Mouse (Mus musculus) lung, postnatal 10 days (tissue): ENCODE measurements around the gene Maneal.
A peak's percentile ranks its signal among the peaks of the same experiment; 100 is the strongest.

Experiments used
- DNase-seq: peaks from one replicate; pipeline ENCODE4 v3.0.0; 2021

The Maneal gene

DNA sequence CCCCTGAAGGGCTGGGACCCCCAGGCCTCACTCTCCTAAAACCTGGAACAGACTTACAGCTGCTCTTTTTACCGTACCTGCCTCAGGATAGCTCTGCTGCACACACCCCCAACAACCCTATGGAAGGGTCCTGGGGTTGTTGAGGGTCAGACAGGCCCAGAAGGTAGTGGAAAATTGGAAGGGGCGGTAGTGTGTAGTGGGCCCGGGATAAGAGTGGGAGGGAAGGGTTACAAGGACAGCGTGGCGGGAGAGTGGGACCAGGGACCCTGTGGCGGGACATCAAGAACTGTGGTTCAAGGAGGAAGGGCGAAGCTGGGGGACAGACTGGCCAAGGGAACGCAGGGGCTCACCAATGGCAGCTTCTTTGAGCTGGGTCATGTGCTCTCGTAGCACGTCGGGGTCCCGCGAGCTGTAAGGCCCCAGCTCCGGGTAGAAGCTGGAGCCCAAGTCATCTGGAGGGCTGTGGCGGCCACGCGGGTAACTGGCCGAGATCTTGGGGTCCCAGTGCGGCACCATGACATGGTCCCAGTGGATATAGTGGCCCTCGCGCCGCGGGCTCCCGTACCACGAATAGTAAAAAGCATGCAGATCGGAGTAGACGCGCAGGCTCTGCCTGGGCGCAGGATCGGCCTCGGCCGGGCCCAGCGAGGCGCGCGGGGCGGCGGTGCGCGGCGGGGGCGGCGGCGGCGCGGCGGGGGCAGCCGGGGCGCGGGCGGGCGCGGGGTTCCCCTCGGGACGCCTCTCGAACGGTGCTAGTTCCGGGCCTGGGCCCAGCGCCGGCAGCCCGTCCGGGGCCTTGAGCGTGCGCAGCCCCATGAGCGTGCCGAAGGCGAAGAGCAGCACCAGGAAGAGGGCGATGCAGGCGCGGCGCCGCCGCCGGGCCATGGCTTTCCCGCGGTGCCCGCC lies at the start of gene Maneal:
Gene Maneal (minus strand): TSS at position 889 of the 906 bp plus-strand sequence.
- DNase-seq = no peak

DNA sequence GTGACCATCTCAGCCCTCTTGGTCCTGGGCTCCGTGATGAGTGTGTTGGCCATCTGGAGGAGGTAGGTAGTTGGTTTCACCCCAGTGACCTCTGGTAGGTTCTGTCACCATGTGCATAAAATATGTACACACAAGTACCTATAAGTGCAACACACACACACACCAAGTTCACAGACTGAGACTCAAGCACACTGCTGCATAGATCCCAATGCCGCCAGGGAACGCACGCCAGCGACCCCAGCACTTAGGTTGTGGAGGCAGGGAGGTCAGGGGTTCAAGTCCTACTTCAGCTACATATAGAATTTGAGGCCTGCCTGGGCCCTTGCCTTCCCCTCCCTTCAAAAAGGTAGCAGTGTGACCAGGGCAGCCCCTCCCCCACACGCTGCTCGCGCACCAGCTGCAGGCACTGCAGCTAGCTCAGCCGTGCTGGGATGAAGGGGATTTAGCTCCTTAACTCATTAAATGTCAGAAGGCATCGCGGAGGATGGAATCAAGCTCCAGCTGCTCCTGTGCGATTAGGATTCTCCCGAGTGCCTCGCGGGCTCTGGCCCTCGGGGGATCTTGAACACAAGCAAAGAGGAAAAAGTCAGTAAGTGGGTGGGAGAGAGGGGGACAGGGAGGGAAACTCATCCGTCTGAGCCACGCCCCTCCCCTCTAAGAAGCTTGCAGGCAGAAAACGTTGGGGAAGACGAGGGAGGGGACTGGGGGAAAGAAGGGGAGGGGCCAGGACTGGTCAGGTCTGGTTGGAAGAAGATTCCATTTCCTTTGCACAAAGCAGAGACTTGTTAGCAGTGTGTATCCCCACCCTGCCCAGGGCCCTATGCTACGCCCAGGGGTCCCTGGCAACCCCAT lies 44.2 kb upstream of the Maneal start:
- no peak for DNase-seq

DNA sequence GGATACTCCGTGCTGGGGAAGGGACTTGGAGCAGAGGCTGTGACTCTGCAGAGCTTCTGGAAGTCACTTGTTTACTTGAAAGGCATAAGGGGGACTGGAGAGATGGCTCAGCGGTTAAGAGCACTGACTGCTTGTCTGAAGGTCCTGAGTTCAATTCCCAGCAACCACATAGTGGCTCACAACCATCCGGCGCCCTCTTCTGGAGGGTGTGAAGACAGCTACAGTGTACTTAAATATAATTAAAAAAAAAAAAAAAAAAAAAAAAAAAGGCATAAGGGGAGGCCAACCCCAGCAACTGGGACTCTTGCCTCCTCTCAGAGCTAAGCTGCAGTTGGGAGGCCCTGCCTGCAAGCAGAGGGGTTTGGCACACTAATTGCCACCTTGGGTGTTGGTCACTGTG lies 43.4 kb upstream of the Maneal start:
- DNase-seq = no peak

DNA sequence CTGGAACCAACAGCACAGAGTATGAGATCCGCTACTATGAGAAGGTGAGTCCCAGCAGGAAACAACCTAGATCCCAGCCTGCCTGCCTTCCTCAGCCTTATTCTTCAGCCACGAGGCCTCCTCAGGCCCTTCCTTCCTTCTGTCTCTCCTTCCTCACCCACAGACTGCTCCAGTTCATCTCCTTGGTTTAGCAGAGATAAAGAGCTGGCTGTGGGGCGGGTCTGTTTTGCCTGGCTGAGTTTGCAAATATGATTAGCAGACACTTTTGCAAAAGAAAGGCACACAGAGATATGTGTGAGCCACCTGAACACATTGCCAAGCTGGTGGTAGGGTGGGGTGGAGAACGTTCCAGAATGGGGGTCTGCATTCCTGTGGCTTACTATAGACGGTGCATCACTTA lies 37.9 kb upstream of the Maneal start:
- no peak for DNase-seq

DNA sequence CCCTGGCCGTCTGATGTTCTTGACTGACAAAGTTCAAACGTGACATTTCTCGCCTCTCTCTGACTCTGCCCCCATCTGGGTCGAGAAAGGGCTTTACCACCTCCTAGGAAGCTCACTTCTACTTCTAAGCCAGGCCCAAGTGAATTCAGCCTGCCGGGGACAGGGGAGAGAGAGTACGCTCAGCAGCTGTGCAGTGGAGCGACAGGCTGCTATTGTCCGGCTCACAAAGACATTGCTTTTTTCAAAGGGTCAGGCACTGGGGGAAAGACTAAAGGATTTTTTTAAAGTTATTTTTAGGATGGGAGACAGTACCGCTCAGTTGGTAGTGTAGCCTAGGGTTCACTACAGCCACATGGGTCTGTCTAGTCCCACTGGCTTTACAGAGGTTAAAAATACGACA lies 36.5 kb upstream of the Maneal start:
- DNase-seq = no peak

DNA sequence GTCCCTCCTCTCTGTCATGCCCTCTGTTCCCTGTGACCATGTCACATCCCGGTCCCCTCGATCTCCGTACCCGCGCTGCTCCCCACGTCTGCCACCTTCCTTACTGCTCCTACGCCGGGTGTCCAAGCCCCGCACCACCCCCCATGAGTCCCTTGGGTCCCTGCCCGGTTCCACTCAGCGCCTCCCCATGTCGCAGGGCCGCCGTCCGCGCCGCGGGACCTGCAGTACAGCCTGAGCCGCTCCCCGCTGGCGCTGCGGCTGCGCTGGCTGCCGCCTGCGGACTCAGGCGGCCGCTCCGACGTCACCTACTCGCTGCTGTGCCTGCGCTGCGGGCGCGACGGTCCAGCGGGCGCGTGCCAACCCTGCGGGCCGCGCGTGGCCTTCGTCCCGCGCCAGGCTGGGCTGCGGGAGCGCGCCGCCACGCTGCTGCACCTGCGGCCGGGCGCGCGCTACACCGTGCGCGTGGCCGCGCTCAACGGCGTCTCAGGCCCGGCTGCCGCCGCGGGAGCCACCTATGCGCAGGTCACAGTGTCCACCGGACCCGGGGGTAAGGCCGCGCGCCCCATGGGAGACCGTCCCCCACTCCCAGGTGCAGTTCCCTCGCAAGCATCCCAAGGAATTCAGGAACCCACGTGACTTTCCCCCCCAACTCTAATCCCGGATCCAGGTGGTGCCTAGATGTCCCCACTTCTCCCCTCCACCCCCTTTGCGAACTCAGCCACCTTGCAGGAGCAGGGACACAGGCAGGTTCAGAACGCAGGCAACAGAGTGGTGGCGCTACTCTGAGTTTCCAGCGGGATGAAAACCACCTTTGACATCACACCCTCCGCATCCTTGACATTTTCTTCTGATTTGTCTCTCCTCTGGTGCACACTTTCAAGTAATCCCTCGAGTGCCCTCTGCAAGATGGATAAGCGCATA lies 32.8 kb upstream of the Maneal start:
- no peak for DNase-seq

DNA sequence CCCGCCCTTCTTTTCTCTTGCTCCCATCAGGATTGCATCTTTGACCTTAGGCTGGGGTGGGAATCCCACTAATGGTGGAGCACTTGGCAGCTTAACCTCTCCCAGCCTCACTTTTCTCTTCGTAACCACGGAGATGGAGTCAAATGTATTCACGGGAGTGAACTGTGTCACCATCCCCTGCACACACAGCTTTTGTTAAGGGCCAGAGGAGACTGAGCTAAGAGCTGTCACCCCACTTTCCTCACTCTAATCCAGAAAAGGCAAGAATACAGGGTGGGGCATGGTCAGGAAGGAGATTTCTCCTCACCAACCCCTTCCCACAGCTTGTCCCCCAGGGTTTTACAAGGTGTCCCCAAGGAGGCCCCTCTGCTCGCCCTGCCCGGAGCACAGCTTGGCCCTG lies 31.8 kb upstream of the Maneal start:
- DNase-seq = no peak

DNA sequence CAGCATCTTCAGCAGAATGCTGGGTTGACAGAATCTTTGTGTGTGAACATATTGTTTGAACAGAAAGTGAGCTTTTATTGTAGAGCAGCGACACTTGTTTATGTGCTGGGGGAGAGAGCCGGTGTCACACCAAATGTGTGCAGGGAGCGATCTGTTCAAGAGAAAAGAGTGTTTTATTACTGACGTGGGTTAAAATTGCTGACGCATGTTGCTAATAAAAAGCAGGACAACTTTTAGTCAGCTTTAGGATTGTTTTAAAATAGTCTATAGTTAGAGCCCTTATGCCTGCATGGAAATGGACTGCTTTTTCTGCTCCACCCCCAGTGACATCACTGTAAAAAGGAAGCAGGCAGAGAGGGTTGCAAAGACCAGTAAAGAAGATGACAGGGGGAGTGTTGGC lies 28.9 kb upstream of the Maneal start:
- DNase-seq = no peak

DNA sequence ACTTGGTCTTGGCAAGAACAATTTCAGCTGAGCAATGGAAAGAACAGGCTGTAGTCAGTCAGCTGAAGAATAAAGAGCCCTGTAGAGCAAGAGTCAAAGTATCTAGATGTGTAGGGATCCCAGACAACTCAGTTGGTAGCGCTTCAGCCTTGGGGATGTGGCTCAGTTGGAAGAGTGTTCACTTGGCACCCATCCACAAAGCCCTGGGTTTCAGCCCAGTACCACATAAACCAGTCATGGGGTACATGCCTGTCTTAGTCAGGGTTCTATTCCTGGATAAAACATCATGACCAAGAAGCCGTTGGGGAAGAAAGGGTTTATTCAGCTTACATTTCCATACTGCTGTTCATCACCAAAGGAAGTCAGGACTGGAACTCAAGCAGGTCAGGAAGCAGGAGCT lies 28.0 kb upstream of the Maneal start:
- no peak for DNase-seq

DNA sequence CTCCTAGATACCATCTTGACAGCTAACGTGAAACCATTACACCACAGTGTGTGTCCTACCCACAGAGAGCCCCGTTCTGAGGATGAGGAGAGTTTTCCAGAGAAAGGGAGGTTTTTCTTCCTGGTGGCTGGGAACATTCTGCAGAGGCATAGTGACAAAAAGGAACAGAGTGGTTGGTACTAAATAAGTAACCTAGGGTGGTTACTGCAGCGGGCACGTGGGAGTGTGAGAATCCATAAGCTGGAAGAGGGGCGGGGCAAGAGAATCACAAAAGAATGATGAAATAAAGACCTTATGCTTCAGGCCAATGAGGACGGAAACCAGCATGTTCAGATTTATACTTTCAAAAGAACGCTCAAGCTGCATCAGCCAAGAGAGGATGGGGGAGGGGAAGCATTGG lies 26.7 kb upstream of the Maneal start:
- no peak for DNase-seq

DNA sequence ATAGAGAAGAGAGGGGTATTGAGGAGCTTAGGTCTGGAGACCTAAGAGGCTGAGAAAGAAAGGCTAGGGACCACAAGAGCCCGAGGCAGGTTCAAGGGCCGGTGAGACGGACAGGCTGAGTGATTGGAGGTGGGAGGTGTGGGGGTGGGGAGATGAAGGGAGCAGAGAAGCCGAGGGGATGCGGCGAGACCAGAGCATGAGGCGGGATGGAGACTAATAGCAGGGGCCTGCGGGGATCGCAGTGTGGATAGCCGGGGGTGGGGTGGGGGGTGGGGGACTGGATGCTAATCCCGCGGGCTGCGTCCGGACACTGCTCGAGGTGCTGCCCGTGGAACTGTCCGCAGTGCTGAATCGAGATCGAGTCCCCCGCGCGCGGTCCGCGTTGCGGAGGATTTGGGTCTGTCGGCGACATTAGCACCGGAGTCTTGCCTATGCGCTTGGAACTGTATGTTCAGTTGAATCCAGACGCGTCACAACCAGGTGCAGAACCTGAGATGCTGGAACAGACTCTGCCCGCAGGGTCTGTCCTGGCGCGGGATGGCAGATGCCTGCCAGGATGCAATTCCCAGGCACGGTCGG lies 20.3 kb upstream of the Maneal start:
- DNase-seq = peak; percentile 55

DNA sequence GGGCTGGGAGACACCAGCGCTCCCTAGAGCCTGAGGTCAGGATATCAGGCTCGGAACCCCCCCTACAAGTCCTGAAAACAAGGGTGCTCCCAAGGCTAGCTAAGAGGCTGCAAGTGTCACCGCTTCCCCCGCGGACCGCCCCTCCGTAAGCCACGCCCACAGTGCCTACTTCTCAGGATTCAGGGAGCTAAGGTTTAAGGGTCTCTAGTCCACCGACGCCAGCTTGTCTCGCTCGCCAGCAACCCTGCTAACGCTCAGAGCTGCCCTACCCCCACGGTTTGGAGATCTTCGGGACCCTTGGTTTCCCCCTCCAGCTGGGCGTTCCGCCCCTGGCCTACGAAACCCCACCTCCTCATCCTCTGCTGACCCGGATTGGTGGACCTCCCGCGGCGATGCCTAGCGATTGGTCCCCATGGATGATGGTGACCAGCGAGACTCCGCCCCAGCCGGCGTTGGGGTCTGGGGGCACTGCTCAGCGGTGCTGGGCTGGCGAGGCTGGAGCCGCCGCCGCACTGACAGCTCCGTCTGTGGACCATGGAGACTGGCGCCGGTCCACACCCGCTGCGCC lies 19.5 kb upstream of the Maneal start:
- DNase-seq = no peak

DNA sequence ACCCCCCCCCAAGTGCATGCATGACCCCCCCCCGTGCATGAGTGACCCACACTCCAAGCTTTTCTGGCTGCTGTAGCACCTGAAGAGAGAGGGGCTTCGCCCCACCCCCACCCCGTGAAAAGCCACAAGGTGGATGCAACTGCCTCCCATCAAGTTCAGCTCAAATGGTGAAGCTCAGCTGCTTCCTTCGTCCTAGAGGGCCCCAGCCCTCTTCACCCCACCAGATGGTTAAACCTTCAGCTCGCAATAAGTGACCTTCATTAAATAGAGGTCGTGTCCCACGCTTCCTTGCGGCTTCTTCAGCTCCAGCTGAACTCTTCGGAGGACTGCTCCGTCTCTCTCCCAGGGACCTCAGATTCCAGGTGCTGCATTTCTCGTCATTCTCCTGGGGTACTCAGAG lies 18.6 kb upstream of the Maneal start, which contains the start of gene Epha10:
Gene Epha10 (plus strand): TSS at position 301 of the 400 bp plus-strand sequence.
- no peak for DNase-seq

DNA sequence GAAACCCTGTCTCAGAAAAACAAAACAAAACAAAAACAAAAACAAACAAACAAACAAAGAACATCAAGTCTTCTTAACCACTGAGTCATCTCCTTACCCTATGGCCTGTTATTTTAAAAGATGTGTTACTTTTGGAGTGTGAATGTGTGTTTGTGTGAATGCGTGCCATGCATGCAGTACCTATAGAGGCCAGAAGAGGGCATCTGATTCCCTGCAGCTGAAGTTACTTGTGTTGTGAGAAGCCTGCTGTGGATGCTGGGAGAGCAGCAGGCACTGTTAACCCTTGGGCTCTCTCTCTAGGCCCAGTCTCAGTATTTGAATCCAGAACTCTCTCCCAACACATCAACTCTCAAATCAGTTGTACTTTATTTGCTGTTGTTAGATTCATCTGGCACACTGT lies 10.7 kb upstream of the Maneal start:
- DNase-seq = no peak

DNA sequence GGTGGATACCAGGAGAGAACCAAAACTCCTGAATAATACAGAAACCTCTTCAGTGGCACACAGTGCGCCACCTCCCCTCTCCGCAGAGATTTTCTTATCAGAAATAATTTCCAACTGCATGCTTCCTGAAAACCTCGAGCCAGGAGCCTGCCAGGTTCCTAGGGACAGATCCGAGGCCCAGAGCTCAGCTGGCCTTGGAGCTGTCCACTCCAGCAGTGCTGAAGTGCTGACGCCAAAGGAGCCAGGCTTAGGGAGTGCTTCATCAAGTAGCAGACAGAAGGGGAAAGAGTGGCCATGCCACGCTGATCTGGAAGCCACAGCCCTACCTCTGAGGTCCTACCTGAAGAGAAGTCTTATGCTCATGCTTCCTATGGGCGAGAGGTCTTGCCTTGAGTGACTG lies 1.5 kb downstream of the Maneal start:
- DNase-seq = peak; percentile 80

DNA sequence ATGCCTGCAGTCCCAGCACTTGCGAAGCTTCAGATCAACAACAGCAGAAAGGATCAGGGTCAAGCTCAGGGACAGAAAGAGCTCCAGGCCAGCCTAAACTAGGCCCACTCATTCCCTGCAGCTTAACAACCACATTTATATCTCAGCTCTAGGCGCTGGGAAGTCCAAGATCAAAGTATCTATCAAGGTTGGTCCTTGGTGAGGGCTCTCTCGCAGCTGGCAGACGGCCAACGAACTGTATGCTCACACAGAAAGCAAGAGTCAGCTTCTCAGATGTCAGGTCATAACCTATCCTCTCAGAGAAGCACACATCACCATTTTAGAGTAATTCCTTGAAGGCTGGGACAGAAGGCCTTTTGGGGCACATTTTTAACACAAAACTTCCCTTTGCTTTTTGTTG lies 3.6 kb downstream of the Maneal start:
- DNase-seq = no peak

DNA sequence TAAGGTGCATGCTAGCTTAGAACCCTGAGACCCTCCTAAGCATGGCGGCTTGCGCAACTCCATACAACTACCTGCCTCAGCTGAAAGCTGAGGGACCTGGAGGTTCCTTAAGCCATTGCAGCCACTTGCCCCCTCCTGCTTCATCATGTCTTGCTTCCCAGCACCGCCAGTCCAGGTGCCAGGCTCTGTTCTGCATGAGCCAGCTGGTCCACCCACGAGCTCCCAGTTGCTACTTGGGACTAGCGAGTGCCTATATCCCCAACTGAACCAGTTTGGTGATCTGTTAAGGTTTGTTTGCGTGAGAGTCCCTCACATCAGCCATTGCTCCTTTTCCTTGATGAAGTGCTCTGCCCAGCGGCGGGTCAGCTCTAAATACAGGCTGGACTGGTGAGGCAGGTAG lies 5.7 kb downstream of the Maneal start:
- no peak for DNase-seq

DNA sequence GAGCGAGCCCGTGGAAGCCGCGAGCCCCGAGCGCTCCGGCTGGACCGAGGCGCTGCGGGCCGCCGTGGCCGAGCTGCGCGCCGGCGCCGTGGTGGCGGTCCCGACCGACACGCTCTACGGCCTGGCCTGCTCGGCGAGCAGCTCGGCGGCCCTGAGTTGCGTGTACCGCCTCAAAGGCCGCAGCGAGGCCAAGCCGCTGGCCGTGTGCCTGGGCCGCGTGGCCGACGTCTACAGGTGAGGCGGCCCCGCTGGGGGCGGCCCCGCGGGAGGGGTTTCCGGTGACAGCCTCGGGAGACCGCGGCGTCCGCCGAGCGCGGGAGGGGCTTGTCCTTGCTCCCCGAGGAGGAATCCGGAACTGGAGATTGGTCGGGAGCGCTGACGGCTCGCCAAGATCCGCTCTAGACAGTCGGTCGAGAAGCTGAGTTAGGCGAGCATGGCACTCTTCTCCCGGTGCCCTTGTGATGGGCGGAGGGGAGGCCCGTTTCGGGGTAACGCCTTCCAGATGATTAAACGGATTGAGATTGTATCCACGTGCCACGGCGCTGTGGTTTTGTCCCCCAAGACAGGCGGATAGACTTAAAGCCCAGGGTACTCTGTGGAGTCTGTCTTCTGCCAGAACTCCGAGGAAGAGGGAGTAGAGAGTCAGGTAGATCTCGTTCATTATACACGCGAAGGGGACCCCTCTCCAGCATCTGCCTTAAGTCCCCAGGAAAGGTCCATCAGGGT lies 10.9 kb downstream of the Maneal start, which contains the start of gene 1110065P20Rik:
Gene 1110065P20Rik (minus strand): TSS at position 264 of the 726 bp plus-strand sequence.
- peak; percentile 85 for DNase-seq

DNA sequence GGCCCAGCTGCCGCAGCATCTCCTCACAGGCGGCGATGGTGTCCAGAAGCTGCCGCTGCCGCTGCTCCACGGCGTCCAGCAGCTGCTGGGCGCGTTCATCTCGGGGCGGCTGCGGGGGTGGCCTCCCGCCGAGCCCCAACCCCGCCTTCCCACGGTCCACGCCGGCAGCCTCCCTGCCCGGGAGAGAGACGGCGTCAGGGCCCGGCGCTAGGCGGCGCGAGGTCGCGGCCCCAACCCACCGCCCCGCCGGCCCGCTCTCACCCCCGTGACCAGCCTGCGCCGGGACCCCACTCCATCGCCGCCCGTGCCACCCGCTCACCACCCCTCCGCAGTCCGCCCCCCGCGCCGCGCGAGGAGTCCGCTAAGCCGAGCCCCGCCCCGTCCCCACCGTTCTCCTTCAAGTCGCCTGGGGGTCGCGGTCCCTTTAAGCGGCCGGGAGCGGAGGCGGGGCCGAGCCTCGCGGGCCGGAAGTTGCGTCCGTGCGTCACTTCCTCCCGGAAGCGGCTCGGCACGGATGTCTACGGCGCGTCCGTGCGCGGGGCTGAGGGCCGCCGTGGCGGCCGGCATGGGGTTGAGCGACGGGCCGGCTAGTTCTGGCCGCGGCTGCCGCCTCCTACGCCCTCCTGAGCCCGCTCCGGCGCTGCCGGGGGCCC lies 11.6 kb downstream of the Maneal start, which contains the start of gene Yrdc:
Gene Yrdc (plus strand): TSS at position 419 of the 653 bp plus-strand sequence.
- peak; percentile 97 for DNase-seq

DNA sequence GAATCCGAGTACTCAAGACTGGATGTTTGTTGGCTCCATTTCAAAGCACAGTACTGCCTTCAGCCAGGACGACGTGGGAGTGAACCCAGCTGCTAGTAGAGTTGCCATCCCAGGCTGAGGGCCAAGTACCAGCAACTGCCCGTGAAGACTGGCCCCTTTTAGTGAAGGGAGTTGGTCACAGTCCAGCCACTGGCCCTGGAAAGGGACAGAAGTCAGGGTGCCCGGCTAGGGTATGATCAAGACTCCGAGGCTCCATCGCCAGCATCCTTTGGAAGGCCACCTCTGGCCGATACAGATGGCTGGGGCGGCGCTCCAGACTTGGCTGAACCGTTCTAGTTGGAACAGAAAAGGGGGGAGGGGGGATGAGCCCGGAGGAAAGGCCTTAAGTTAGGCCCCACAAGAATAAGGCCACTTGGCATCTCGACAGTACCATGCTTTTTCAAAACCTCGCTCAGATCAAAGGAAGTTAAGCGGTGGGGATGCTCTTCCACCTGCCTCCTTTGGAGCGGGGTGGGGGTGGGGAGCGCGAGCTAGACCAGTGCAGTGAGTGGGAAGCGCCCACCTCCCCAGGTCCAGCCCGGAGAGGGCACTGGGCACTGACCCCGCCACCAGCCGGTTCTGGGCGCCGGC lies 12.2 kb downstream of the Maneal start:
- DNase-seq = peak; percentile 76
